Mouse (Mus musculus) kidney, adult 9 months (tissue): Measurements from ENCODE around the gene Alyref.

Experiments
- DNase-seq: peaks from one replicate; pipeline ENCODE4 v3.0.0; 2022

Alyref gene

DNA sequence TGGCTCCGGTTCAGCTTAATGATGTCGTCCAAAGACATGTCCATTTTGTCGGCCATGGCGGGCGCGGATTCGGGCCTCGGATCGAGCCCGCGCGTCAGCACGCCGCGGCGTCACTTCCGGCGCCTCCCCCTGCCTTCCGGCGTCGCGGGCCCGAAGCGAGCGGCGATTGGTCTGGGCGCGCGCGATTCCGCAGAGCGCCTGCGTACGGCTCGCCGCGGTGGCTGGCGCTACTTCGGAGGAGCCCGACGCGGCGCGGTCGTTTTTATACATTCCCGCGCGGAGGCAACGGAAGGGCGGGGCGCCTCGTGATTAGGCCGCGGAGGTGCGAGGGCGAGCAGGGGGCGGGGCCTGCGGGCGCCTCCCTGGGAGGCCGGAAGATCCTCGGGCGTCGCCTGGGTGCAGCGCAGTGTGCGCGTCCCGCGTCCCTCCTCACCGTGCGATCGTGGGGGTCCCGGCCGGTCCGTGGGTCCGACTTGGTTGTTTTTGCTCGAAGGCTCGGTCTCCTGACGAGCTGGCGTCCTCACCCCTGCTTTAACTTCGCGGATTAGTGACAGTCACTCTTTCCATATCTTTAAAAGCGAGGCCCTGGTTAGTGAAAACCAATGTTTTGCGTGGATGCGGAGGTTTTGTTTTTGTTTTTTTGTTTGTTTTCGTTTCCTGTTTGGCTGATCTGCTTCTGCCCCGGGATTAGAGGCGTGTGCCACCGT is at the start of gene Alyref, which contains the start of gene Anapc11:
Gene Alyref, minus strand, starts transcription at position 83 of the 707 bp plus-strand sequence.
Gene Anapc11, plus strand, starts transcription at position 139 of the 707 bp plus-strand sequence.
- peak; percentile 94 for DNase-seq

- DNase-seq: no peak
Measured at GRCm38 (mm10) chr11:120647047-120647830, 49.1 kb upstream of the Alyref start.

DNA sequence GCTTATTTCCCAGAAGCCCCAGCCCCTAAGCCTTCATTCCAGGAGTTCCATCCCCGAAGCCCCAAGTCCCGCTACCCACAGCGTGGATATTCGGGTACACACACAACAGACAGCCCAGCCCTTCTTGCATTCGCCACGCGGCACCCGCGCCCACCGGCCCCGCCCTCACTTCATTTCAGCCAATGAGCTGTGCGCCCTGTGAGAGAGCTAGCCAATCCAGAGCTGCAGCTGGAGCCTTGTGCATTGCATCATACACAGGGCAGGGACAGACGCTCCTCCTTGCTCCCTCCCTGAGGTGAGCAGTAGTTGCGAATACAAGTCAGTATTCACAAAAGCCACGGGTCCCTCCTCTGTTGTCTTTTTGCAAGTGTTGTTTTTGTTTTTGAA is 45.4 kb upstream of the Alyref start, which contains the start of gene Pycr1:
Gene Pycr1, minus strand, starts transcription at position 169 of the 387 bp plus-strand sequence.
- peak; percentile 95 for DNase-seq

- no peak for DNase-seq
Measured at GRCm38 (mm10) chr11:120642939-120643600, 44.9 kb upstream of the Alyref start.

- DNase-seq: no peak
Measured at GRCm38 (mm10) chr11:120641869-120642268, 43.7 kb upstream of the Alyref start.

GRCm38 (mm10) chr11:120641255-120641654 is 43.1 kb upstream of the Alyref start:
- DNase-seq: no peak

DNA sequence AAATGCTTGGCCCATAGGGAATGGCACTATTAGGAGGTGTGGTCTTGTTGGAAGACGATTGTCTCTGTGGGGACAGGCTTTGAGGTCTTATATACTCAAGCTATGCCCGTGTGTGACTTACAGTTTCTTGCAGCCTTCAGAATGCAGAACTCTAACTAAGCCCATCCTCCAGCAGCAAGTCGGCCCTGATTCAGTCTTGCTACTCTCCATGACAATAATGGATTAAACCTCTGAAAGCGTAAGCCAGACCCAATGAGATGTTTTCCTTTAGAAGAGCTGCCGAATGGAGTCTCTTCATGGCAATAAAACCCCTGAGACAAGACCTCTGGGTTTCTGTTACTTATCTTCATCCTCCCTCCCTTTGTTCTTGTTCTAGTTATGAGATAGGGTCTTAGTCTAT is 36.6 kb upstream of the Alyref start:
- no peak for DNase-seq

GRCm38 (mm10) chr11:120633520-120634343 is 35.6 kb upstream of the Alyref start, which contains the start of gene Mafg:
Gene Mafg (minus strand): TSS chr11:120633600.
- DNase-seq: peak; percentile 96

DNA sequence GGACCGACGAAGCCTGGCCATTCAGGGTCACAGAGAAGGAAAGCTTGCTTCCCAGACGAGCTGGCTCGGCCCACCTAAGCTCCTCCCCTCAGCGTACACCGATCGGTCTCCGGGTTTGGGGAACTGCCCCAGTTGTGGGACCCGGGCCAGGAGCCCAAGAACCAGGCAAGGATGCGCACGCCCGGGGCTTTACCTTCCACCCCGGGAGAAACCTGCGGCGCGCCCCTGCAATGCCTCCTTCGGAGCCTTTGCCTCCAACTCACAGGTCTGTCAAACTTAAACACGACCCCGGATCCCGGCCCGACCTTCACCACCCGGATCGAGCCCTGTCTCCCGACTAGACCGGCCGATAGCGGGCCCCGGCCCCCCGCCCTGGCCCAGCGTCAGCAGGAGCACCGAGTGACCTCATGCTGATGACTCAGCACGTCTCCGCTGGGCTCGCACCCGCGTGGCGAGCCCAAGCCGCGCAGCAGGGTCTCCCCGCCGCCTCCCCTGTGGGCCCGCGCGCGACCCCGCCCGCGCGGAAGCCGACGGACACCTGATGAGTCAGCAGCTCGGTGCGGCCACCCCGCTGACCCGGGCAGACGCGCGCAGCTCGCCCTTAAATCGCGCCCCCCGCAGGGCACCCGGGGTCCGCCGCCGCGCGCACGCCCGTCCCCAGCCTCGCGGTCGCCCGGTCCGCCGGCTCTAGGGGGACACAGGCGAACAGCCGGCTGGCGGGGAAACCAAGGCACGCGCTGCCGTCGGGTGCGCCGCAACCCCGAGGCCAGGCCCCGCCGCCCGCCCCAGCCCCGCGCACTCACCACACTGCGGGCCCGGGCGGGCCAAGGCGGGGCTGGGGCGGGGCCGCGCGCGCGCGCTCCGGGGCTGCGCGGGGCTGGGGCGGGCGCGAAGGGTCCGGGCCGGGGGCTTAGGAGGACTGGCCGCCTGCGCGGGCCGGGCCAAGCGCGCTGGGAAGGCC is 34.7 kb upstream of the Alyref start:
- DNase-seq: peak; percentile 91

GRCm38 (mm10) chr11:120631726-120632448 is 33.7 kb upstream of the Alyref start:
- DNase-seq: peak; percentile 62

- peak; percentile 84 for DNase-seq
Measured at GRCm38 (mm10) chr11:120630881-120631725, 32.9 kb upstream of the Alyref start.

DNA sequence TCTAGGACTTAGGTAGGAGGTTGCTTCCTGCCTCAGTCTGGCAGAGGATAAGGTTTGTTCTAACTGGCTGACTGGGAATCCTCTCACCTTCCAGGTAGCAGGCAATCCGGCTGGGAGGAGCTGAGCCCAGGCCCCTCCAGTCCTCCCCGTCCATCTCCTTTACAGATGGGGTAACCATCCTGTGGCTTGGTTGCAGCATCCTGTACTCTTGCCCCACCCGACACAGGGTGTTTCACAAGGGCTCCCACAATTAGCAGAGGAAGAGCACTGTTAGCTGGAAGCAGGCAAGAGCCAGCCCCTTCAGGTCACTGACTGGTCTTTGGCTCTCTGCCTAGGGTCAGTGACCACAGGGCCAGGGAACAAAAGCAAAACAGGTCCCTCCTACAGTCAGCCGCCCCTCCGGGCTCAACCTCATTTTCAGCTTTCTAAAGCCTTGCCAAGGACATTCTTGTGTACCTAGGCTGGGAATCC is 32.3 kb upstream of the Alyref start:
- DNase-seq: peak; percentile 94

DNA sequence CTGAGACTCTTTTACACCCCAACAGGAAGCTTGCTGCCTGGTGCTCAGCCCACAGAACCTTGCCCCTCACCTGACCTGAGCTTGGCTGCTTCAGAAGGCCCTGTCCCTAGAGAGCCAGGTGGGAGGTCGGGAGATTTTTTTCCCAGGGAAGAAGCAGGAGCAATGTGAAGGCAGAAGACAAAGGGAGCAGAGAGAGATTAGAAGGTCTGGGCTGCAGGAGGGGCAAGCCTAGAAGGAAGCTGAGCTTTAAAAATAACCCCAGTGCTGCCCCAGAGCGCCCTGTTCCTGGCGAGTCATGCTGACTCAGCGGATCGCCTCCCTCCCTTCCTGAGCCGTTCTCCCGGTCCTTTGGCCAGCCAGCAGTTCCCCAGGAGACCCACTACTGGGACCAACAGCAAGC is 31.7 kb upstream of the Alyref start:
- peak; percentile 78 for DNase-seq

DNA sequence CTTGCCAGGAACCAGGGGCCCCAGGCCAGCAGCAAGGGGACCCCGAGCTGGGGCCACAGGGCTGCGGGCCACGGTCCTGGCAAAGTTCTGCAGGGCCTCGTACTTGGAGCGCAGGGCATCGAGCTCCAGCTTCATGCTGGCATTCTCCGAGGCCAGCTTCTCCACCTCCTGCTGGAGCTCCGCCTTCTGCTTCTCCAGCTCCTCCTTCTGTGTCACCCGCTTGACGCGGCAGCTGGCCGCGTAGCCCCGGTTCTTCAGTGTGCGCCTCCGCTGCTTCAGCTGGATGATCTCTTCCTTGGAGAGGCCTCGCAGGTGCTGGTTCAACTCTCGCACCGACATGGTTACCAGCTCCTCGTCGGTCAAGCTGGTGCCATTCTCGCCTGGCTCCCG is 31.2 kb upstream of the Alyref start:
- peak; percentile 82 for DNase-seq

GRCm38 (mm10) chr11:120628601-120629340 is 30.6 kb upstream of the Alyref start:
- no peak for DNase-seq

DNA sequence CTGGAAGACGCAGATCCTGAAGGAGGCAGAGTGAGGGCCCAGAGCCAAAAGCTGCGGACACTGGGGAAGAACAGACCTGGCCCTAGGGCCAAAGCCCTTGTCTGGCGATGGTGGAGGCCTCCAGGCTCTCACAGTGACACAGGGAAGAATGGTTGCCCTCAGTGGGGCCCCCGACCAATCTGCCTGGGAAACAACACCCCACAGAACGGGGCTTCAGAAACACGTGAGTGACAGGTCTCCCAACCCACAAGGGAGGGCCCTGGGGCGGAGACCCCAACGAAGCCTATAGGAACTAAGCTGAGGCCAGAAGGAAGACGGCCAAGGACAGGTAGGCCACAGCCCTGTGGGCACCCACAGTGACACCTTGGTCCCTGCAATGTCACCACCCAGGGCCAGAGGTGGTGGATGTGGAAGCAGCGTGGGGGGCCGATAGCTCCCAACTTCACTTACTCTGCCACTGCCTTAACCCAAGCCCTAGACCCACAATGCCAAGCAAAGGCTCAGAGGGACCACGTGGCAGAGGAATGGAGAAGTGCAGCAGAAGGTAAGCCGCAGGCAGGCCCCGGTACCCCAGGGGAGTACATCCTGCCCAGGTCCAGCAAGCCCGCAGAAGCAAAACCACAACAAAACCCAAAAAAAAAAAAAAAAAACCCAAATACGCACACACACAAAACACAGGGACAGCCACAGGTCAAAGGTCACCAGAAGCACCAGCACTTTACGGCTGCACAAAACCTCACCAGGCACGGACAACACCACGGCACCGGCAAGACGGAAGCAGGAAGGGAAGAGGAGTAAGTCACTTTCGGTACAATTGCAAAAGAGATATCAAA is 29.5 kb upstream of the Alyref start:
- DNase-seq: peak; percentile 59

- no peak for DNase-seq
Measured at GRCm38 (mm10) chr11:120626785-120627467, 28.8 kb upstream of the Alyref start.
